Mouse (Mus musculus) neural tube, embryonic 12.5 days (tissue): ENCODE results near the gene Immt. TPM values are rescaled to one million over a fixed set of nuclear protein-coding genes. Genes with fewer than 3 reads are reported as not detected.
"Not testable (repeated sequence)": the region's sequence is repeated elsewhere in the genome, so short reads cannot be mapped to it uniquely, and the experiment has no call there.

Experiments used
- ATAC-seq: fragments of 200-750 bp; cut with Nextera tagmentation; 2 replicates; pipeline ENCODE4 v1.8.0; 2017; ENCODE audit warnings: low read depth, mild to moderate bottlenecking, moderate TSS enrichment, moderate library complexity; ENCODE audit not compliant: low FRiP score
- H3K27ac ChIP-seq: fragments of 300-500 bp; sonication (generic); 2 replicates; pipeline ENCODE4 v1.5.1; 2016
- H3K27me3 ChIP-seq: fragments of 300-500 bp; sonication (generic); replicated peaks from 2 replicates; pipeline ENCODE4 v1.6.1; 2016; ENCODE audit warnings: mild to moderate bottlenecking
- H3K36me3 ChIP-seq: fragments of 300-500 bp; sonication (generic); 2 replicates; pipeline ENCODE4 v1.6.1; 2016; ENCODE audit warnings: mild to moderate bottlenecking
- H3K4me1 ChIP-seq: fragments of 300-500 bp; sonication (generic); 2 replicates; pipeline ENCODE4 v1.6.1; 2016
- H3K4me2 ChIP-seq: fragments of 300-500 bp; sonication (generic); replicated peaks from 2 replicates; pipeline ENCODE4 v1.6.1; 2016; ENCODE audit warnings: mild to moderate bottlenecking
- H3K4me3 ChIP-seq: fragments of 300-500 bp; sonication (generic); 2 replicates; pipeline ENCODE4 v1.5.1; 2016
- H3K9ac ChIP-seq: fragments of 300-500 bp; sonication (generic); 2 replicates; pipeline ENCODE4 v1.6.1; 2016; ENCODE audit warnings: mild to moderate bottlenecking
- H3K9me3 ChIP-seq: fragments of 300-500 bp; sonication (generic); 2 replicates; pipeline ENCODE4 v1.6.1; 2016; ENCODE audit warnings: mild to moderate bottlenecking
- WGBS: fragments of 180-500 bp; shearing (Covaris S2); methylation state at CpG from one replicate; pipeline ENCODE4 v1.1.7; 2016; 5-methylcytosine and 5-hydroxymethylcytosine counted together
- polyA plus RNA-seq: library from polyadenylated mRNA; unstranded; fragments of >200 nt; fragmentation: Nextera tagmentation; extraction: Ambion mirVana; gene quantifications from 2 replicates; pipeline ENCODE4 v1.2.1, GENCODE M21; 2016

The Immt gene
- polyA plus RNA-seq, 1 experiment from 2014 or later: 162 TPM

DNA sequence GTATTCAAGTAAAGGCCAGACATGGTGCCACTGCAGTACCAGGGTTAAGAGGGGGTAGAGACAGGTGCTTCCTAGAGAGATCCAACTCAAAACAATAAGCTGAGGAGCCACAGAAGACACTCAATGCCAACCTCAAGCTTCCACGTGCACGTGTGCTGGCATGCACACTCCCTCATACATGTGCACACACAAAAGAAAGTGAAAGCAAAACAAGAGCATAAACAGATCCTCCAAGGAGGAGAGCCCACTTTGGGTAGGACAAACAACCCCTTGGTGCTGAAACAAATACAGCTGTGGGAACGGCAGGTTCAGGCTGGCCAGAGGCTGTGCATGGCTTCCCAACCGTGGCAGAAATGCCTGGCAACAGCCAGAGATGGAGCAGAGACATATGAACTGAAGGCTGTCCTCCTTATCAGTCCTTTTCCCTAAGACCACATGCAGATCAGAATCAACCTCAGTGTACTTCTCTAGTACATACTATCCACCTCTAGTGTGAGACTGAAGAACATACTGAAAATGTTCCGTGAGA lies 11.3 kb upstream of the Immt start:
- Histone ChIP-seq H3K27me3 (no peaks in the 10 kb centered on the region), H3K27ac (no peak overlapping the region), H3K9ac (no peak overlapping the region), H3K4me3 (no peak overlapping the region), H3K9me3 (no peaks in the 10 kb centered on the region), H3K36me3 (peaks cover 31% of the 10 kb centered on the region), H3K4me2 (no peak overlapping the region), H3K4me1 (no peaks in the 10 kb centered on the region; the same call in 1 of the 2 replicates)
- no peak for ATAC-seq
- whole genome bisulfite sequencing: 93% methylated on average over 5 of the region's 5 CpGs

DNA sequence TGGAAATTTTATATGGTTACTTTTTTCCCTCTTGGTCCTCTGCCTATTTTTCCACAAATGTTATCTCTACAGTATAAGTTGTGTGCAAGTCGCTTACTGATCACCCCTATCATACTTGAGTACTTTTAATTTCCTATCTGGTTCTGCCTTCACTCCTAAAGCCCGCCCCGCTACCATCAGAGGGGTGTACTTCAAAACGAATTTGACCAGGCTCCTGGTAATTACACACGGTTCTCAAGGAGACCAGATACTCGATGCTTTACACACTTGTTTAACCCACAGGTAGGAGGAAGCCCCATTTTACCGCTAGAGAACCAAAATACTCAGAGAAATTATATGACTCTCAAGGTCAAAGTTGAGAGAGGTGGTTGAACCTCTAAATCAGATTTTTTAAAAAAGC lies 8.0 kb upstream of the Immt start:
- Histone ChIP-seq H3K36me3 (peaks cover 5% of the 10 kb centered on the region; the same call in 1 of the 2 replicates), H3K4me2 (peak overlapping the region; percentile 77), H3K9ac (peak overlapping the region; percentile 49), H3K9me3 (no peaks in the 10 kb centered on the region), H3K4me3 (peak overlapping the region; percentile 65), H3K4me1 (no peaks in the 10 kb centered on the region; the same call in 1 of the 2 replicates), H3K27me3 (no peaks in the 10 kb centered on the region), H3K27ac (no peak overlapping the region)
- ATAC-seq: peak; percentile 48
- 2% methylated on average over 7 of the region's 7 CpGs for WGBS

- H3K4me2 ChIP-seq: peak overlapping the region; percentile 77
- ATAC-seq: peak; percentile 93
- H3K4me1 ChIP-seq: no peaks in the 10 kb centered on the region; the same call in 1 of the 2 replicates
- peak overlapping the region; percentile 49 for H3K9ac ChIP-seq
- no peaks in the 10 kb centered on the region for H3K27me3 ChIP-seq
- peak overlapping the region; percentile 65 for H3K4me3 ChIP-seq
- H3K27ac ChIP-seq: no peak overlapping the region
- no peaks in the 10 kb centered on the region for H3K9me3 ChIP-seq
- WGBS: under 1% methylated on average over 19 of the region's 19 CpGs
- peaks cover 1% of the 10 kb centered on the region; the same call in 1 of the 2 replicates for H3K36me3 ChIP-seq
Observed at GRCm38 (mm10) chr6:71823488-71823887, 7.6 kb upstream of the Immt start.

DNA sequence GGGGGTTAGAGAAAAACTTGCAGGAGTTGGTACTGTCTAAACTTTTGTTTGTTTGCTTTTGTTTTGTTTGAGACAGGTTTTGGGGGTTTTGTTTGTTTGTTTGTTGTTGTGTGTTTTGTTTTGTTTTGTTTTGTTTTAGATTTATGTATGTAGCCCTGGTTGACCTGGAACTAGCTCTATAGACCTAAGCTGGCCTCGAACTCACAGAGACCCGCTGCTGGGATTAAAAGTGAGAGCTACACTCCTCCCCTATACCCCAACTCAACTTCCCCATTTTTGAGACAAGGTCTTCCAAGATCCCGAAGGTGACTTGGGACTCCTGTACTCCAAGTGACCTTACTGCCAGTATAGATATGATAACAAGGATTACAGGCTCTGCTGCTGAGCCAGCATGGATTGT lies 7.2 kb upstream of the Immt start:
- Histone ChIP-seq H3K4me3 (peak overlapping the region; percentile 65), H3K4me1 (no peaks in the 10 kb centered on the region; the same call in 1 of the 2 replicates), H3K9me3 (no peaks in the 10 kb centered on the region), H3K27ac (no peak overlapping the region), H3K27me3 (no peaks in the 10 kb centered on the region), H3K4me2 (peak overlapping the region; percentile 77), H3K9ac (peak overlapping the region; percentile 49; the same call in 1 of the 2 replicates), H3K36me3 (no peaks in the 10 kb centered on the region)
- ATAC-seq: peak; percentile 38; the same call in 1 of the 2 replicates
- 40% methylated on average over 3 of the region's 3 CpGs for WGBS

- Histone ChIP-seq H3K9ac (no peak within 1 kb of the TSS), H3K4me2 (no peak within 1 kb of the TSS), H3K4me3 (no peak within 1 kb of the TSS), H3K27ac (no peak within 1 kb of the TSS), H3K27me3 (no peaks in the 10 kb centered on the region), H3K4me1 (peaks cover 3% of the 10 kb centered on the region; the same call in 1 of the 2 replicates), H3K36me3 (no peaks in the 10 kb centered on the region), H3K9me3 (no peaks in the 10 kb centered on the region)
- WGBS: 44% methylated on average over 1 of the region's 1 CpGs
- no peak for ATAC-seq
Observed at GRCm38 (mm10) chr6:71826869-71827268, 4.3 kb upstream of the Immt start, which contains the start of gene Mrpl35. TSS of gene Mrpl35 (minus strand) at chr6:71826969.

DNA sequence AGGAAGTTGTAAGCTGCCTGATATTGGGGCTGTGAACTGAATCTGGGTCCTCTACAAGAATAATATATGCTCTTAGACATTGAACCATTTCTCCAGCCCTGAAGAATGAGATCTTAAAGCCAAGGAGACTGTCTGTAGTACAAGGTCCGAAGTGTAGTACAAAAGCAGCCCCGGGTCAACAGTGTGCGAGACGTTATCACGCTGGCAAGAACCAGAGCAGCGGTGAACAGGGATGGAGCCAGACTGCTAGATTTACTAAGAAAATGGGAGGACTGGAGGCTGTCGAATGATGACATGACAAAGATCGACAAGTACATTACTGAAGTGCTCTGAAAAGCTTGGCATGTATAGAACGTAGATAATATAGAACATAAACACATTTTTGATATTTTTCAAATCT lies 1.4 kb upstream of the Immt start:
- no peaks in the 10 kb centered on the region for H3K9me3 ChIP-seq
- no peak overlapping the region for H3K27ac ChIP-seq
- no peaks in the 10 kb centered on the region for H3K36me3 ChIP-seq
- H3K4me3 ChIP-seq: no peak overlapping the region
- no peaks in the 10 kb centered on the region for H3K27me3 ChIP-seq
- 0 out of 2 replicates have a peak overlapping the region, but pooled peaks have one; percentile 2 for H3K4me2 ChIP-seq
- WGBS: 89% methylated on average over 9 of the region's 9 CpGs
- ATAC-seq: no peak
- peaks cover 14% of the 10 kb centered on the region; the same call in 1 of the 2 replicates for H3K4me1 ChIP-seq
- H3K9ac ChIP-seq: no peak overlapping the region

DNA sequence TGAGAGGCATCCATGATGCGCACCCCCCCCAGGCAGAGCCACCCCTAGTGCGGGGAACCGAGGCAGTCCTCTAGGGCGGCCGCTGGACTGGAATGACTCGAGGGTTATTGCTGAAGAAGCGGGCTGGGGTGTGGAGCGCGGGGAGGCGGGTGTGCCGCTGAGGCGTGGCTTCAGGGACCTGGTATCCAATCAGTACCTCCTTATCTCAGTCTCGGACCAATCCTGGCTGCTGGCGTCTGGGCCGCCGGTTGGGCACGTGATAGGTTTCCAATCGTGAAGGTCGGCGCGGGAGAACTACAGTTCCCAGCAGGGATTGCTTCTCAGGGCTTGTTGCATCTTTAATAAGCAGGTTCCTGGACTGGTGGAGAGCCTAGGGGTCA lies 440 bp downstream of the Immt start:
- Histone ChIP-seq H3K4me2 (peak overlapping the region; percentile 59), H3K9ac (peak overlapping the region; percentile 73), H3K4me1 (peaks cover 14% of the 10 kb centered on the region; the same call in 1 of the 2 replicates), H3K27ac (peak overlapping the region; percentile 51), H3K4me3 (peak overlapping the region; percentile 73), H3K36me3 (0 out of 2 replicates have a peak, but pooled peaks cover 3% of the 10 kb centered on the region), H3K9me3 (no peaks in the 10 kb centered on the region), H3K27me3 (no peaks in the 10 kb centered on the region)
- ATAC-seq: peak; percentile 100
- under 1% methylated on average over 21 of the region's 21 CpGs for WGBS

GRCm38 (mm10) chr6:71836811-71837210 lies 5.7 kb downstream of the Immt start:
- WGBS: 76% methylated on average over 2 of the region's 2 CpGs
- Histone ChIP-seq H3K36me3 (0 out of 2 replicates have a peak, but pooled peaks cover 3% of the 10 kb centered on the region), H3K27me3 (no peaks in the 10 kb centered on the region), H3K4me2 (no peak overlapping the region), H3K4me1 (peaks cover 12% of the 10 kb centered on the region; the same call in 1 of the 2 replicates), H3K4me3 (no peak overlapping the region), H3K9me3 (no peaks in the 10 kb centered on the region), H3K27ac (no peak overlapping the region), H3K9ac (no peak overlapping the region)
- ATAC-seq: no peak

DNA sequence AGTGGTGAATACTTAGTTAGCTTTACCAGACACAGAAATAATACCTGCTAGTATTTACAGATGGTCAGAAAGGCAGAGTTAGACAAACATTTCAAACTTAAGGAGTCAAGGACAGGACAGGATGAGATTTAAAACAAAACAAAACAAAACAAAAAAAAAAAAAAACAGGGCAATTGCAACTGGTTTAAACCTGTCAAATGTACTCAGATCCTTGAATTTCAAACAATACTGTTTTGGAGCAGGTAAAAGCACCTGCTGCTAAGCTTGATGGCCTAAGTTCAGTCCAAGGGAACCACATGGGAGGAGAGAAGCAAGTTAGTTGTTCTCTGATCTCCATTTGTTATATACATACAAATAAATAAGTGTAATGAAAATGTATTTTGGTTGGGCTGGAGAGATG lies 8.7 kb downstream of the Immt start:
- no peak for ATAC-seq
- H3K27me3 ChIP-seq: no peaks in the 10 kb centered on the region
- no peak overlapping the region for H3K4me2 ChIP-seq
- H3K4me1 ChIP-seq: no peaks in the 10 kb centered on the region
- 0 out of 2 replicates have a peak, but pooled peaks cover 3% of the 10 kb centered on the region for H3K36me3 ChIP-seq
- H3K4me3 ChIP-seq: no peak overlapping the region
- no peak overlapping the region for H3K27ac ChIP-seq
- H3K9me3 ChIP-seq: no peaks in the 10 kb centered on the region
- H3K9ac ChIP-seq: no peak overlapping the region

DNA sequence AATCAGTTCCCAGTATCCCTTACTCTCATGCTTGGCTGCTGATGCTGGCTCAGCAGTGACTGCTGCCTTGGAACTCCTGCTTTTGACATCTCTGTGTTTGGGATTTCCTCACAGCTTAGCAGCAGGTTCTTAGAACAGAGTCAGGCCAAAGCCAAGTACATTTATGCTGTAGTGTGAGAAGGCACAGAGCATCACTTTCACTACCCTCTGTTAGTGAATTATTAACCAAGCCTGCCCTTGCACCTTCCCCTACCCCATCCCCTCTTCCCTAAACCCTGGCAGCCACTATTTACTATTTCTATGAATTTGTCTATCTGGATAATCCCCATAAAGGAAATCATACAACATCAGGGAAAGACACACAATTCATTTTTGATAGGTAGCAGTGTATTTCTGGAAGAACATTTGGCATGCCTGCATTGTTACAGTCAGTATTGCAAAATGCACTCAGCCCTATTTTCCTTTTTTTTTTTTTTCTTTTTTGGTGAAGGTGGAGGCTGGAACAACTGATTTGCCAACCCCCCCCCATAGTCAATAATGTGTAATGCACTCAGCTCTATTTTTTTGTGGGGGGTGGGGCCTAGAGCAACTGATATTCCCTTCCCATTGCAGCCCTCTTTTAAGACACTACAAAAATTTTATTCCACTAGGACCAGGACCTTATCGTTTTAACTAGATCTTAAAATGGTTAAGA lies 9.6 kb downstream of the Immt start:
- Histone ChIP-seq H3K27me3 (no peaks in the 10 kb centered on the region), H3K4me1 (no peaks in the 10 kb centered on the region), H3K9me3 (no peaks in the 10 kb centered on the region), H3K36me3 (no peaks in the 10 kb centered on the region), H3K27ac (no peak overlapping the region), H3K9ac (no peak overlapping the region), H3K4me2 (no peak overlapping the region), H3K4me3 (no peak overlapping the region)
- no peak for ATAC-seq
- 93% methylated on average over 1 of the region's 1 CpGs for WGBS

DNA sequence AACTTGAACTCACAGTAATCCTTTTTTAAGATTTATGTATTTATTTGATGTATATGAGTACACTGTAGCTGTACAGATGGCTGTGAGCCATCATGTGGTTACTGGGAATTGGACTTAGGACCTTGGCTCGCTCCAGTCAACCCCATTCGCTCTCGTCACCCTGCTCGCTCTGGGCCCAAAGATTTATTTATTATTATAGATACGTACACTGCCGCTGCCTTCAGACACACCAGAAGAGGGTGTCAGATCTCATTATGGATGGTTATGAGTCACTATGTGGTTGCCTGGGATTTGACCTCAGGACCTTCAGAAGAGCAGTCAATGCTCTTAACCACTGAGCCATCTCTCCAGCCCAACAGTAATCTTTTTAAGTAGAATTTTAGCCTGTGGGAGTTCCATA lies 15.8 kb downstream of the Immt start:
- H3K27ac ChIP-seq, H3K4me2 ChIP-seq, H3K4me1 ChIP-seq, H3K27me3 ChIP-seq, H3K9ac ChIP-seq, ATAC-seq, H3K9me3 ChIP-seq, H3K4me3 ChIP-seq: not testable (repeated sequence)
- WGBS: 91% methylated on average over 6 of the region's 6 CpGs
- H3K36me3 ChIP-seq: peaks cover 29% of the 10 kb centered on the region

DNA sequence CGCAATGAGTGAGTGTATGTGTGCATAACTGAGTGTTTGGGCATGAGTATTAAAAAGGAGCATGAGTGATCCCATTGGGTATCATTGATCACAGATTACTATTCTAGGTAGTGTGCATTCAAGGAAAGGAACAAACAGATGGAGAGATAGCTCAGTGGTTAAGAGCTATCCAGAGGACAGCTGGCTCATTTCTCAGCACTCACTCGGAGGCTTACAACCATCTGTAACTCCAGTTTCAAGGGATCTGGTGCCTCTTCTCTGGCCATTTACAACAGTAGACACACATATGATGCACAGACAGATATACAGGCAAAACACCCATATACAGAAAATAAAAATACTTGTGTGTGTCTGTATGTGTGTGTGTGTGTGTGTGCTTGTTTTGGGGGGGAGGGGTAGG lies 36.6 kb downstream of the Immt start:
- WGBS: 92% methylated on average over 2 of the region's 2 CpGs
- no peak overlapping the region for H3K9ac ChIP-seq
- no peaks in the 10 kb centered on the region for H3K9me3 ChIP-seq
- no peak overlapping the region for H3K27ac ChIP-seq
- H3K4me1 ChIP-seq: no peaks in the 10 kb centered on the region
- H3K27me3 ChIP-seq: no peaks in the 10 kb centered on the region
- H3K36me3 ChIP-seq: peaks cover 82% of the 10 kb centered on the region
- ATAC-seq: no peak
- H3K4me3 ChIP-seq: no peak overlapping the region
- H3K4me2 ChIP-seq: no peak overlapping the region
